Mouse (Mus musculus): ENCODE measurements around the gene Ddx41. TPM values are rescaled to one million over a fixed set of nuclear protein-coding genes. Genes with fewer than 3 reads are reported as not detected.
A peak's percentile ranks its signal among the peaks of the same experiment; 100 is the strongest.

Gene Ddx41
- total RNA-seq, 1 experiment from 2014 or later, result 58.2 TPM

- ATAC-seq (replicated peaks in 1 of 2; ENCODE audit: insufficient read depth in 1 of 2, low FRiP score in 2 of 2, low TSS enrichment in 1 of 2, low read depth in 1 of 2, poor library complexity in 2 of 2, severe bottlenecking in 2 of 2), result no peak
Observed at GRCm38 (mm10) chr13:55487578-55488498, 48.6 kb downstream of the Ddx41 start, which contains the start of gene Dbn1. TSS of gene Dbn1 (minus strand) at chr13:55488111.

- peak in 1 of 2 experiments; percentile 23; a peak in 1 of 4 replicates for ATAC-seq (replicated peaks in 1 of 2; ENCODE audit: insufficient read depth in 1 of 2, low FRiP score in 2 of 2, low TSS enrichment in 1 of 2, low read depth in 1 of 2, poor library complexity in 2 of 2, severe bottlenecking in 2 of 2)
Observed at GRCm38 (mm10) chr13:55486916-55487577, 49.4 kb downstream of the Ddx41 start.

GRCm38 (mm10) chr13:55486029-55486794 is 50.2 kb downstream of the Ddx41 start:
- no peak for ATAC-seq (replicated peaks in 1 of 2; ENCODE audit: insufficient read depth in 1 of 2, low FRiP score in 2 of 2, low TSS enrichment in 1 of 2, low read depth in 1 of 2, poor library complexity in 2 of 2, severe bottlenecking in 2 of 2)

- ATAC-seq (replicated peaks in 1 of 2; ENCODE audit: insufficient read depth in 1 of 2, low FRiP score in 2 of 2, low TSS enrichment in 1 of 2, low read depth in 1 of 2, poor library complexity in 2 of 2, severe bottlenecking in 2 of 2), result no peak
Observed at GRCm38 (mm10) chr13:55484520-55485088, 51.9 kb downstream of the Ddx41 start.

GRCm38 (mm10) chr13:55483593-55483992 is 52.9 kb downstream of the Ddx41 start:
- ATAC-seq (replicated peaks in 1 of 2; ENCODE audit: insufficient read depth in 1 of 2, low FRiP score in 2 of 2, low TSS enrichment in 1 of 2, low read depth in 1 of 2, poor library complexity in 2 of 2, severe bottlenecking in 2 of 2), result no peak

GRCm38 (mm10) chr13:55483071-55483470 is 53.4 kb downstream of the Ddx41 start:
- no peak for ATAC-seq (replicated peaks in 1 of 2; ENCODE audit: insufficient read depth in 1 of 2, low FRiP score in 2 of 2, low TSS enrichment in 1 of 2, low read depth in 1 of 2, poor library complexity in 2 of 2, severe bottlenecking in 2 of 2)

GRCm38 (mm10) chr13:55482542-55482941 is 53.9 kb downstream of the Ddx41 start:
- no peak for ATAC-seq (replicated peaks in 1 of 2; ENCODE audit: insufficient read depth in 1 of 2, low FRiP score in 2 of 2, low TSS enrichment in 1 of 2, low read depth in 1 of 2, poor library complexity in 2 of 2, severe bottlenecking in 2 of 2)

Other genes starting within 250 kb of the Ddx41 start
- 66.6 and 67.8 TPM in 2 replicates for gene Prelid1, start 216.2 kb downstream of the Ddx41 start, total RNA-seq (2017)
- 22.1 and 27.4 TPM in 2 replicates for gene Rab24, start 214.7 kb downstream of the Ddx41 start, total RNA-seq (2017)
- 5.2 and 8.9 TPM in 2 replicates for gene Mxd3, start 206.8 kb downstream of the Ddx41 start, total RNA-seq (2017)
- 72.6 and 80.7 TPM in 2 replicates for gene Lman2, start 173.9 kb downstream of the Ddx41 start, total RNA-seq (2017)
- gene Rgs14, start 166.9 kb downstream of the Ddx41 start, total RNA-seq (2017), result 10.7 and 13.7 TPM in 2 replicates
- not detected in 2 replicates for gene Slc34a1, start 138.5 kb downstream of the Ddx41 start, total RNA-seq (2017)
- gene Pfn3, start 121.4 kb downstream of the Ddx41 start, total RNA-seq (2017), result not detected in 2 replicates
- gene F12, start 109.9 kb downstream of the Ddx41 start, total RNA-seq (2017), result not detected in 2 replicates
- 77.8 and 80.9 TPM in 2 replicates for gene Grk6, start 91.6 kb downstream of the Ddx41 start, total RNA-seq (2017)
- gene Prr7, start 72.4 kb downstream of the Ddx41 start, total RNA-seq (2017), result 0.25 TPM in 1 of 2 replicates, not detected in the other
- 0.60 and 2.3 TPM in 2 replicates for gene Dbn1, start 48.5 kb downstream of the Ddx41 start, total RNA-seq (2017)
- 8.1 and 10.0 TPM in 2 replicates for gene Pdlim7, start 23.0 kb downstream of the Ddx41 start, total RNA-seq (2017)
- gene Dok3, start 7.4 kb downstream of the Ddx41 start, total RNA-seq (2017), result 4.1 and 15.5 TPM in 2 replicates
- gene Fam193b, start 34.5 kb upstream of the Ddx41 start, total RNA-seq (2017), result 25.6 and 35.0 TPM in 2 replicates
- gene Tmed9, start 37.1 kb upstream of the Ddx41 start, total RNA-seq (2017), result 100 and 114 TPM in 2 replicates
- 7.6 and 8.3 TPM in 2 replicates for gene B4galt7, start 63.2 kb upstream of the Ddx41 start, total RNA-seq (2017)
- gene Caml, start 86.3 kb upstream of the Ddx41 start, total RNA-seq (2017), result 56.5 and 58.0 TPM in 2 replicates
- 109 and 122 TPM in 2 replicates for gene Ddx46, start 98.4 kb upstream of the Ddx41 start, total RNA-seq (2017)
- gene B230219D22Rik, start 156.5 kb upstream of the Ddx41 start, total RNA-seq (2017), result 42.1 and 47.4 TPM in 2 replicates
- 38.1 and 46.1 TPM in 2 replicates for gene Txndc15, start 178.0 kb upstream of the Ddx41 start, total RNA-seq (2017)
- 4.5 and 26.2 TPM in 2 replicates for gene Pcbd2, start 190.7 kb upstream of the Ddx41 start, total RNA-seq (2017)
- 1.5 TPM in 1 of 2 replicates, not detected in the other for gene Catsper3, start 247.9 kb upstream of the Ddx41 start, total RNA-seq (2017)

Data from hematopoietic stem cell, adult 5-6 weeks (primary cell).